Mouse (Mus musculus): Measurements from ENCODE around the gene Coq8b. TPM values are rescaled to one million over a fixed set of nuclear protein-coding genes. Genes with fewer than 3 reads are reported as not detected.

The Coq8b gene
- polyA plus RNA-seq, 1 experiment: 43.1 TPM

- Histone ChIP-seq H3K27ac (ENCODE audit: insufficient read depth, low read depth, low read length) (peak within 1 kb of the TSS; percentile 93), H3K4me3 (ENCODE audit: insufficient read depth, low read depth, low read length) (peak within 1 kb of the TSS; percentile 80), H3K4me1 (ENCODE audit: control insufficient read depth, insufficient read depth, low read length) (peaks cover 4% of the 10 kb centered on the region; the same call in 1 of the 2 replicates), H3K27me3 (replicated peaks; ENCODE audit: control insufficient read depth, insufficient read depth, low read length) (no peaks in the 10 kb centered on the region), H3K36me3 (ENCODE audit: control insufficient read depth, insufficient read depth, low read length) (no peaks in the 10 kb centered on the region)
- peak; percentile 49 for TF ChIP-seq POLR2A (IDR thresholded peaks at IDR 0.05; ENCODE audit: low read depth, low read length)
- TF ChIP-seq CTCF (conservative IDR thresholded peaks at IDR 0.05; ENCODE audit: insufficient read depth, insufficient read length, low read depth, low read length): no peak
- peak; percentile 100 for DNase-seq
- under 1% methylated on average over 64 of the region's 64 CpGs for WGBS
Measured at GRCm38 (mm10) chr7:27195681-27196611, 36.9 kb upstream of the Coq8b start, which contains the start of the genes BC024978 and Snrpa. Gene BC024978, plus strand, starts transcription at chr7:27195781. Gene Snrpa, minus strand, starts transcription at chr7:27196271.

GRCm38 (mm10) chr7:27197136-27197535 lies 35.7 kb upstream of the Coq8b start:
- Histone ChIP-seq H3K27ac (ENCODE audit: insufficient read depth, low read depth, low read length) (no peak overlapping the region), H3K4me1 (ENCODE audit: control insufficient read depth, insufficient read depth, low read length) (peaks cover 4% of the 10 kb centered on the region; the same call in 1 of the 2 replicates), H3K36me3 (ENCODE audit: control insufficient read depth, insufficient read depth, low read length) (no peaks in the 10 kb centered on the region), H3K4me3 (ENCODE audit: insufficient read depth, low read depth, low read length) (no peak overlapping the region), H3K27me3 (replicated peaks; ENCODE audit: control insufficient read depth, insufficient read depth, low read length) (no peaks in the 10 kb centered on the region)
- 84% methylated on average over 3 of the region's 3 CpGs for WGBS
- TF ChIP-seq POLR2A (IDR thresholded peaks at IDR 0.05; ENCODE audit: low read depth, low read length): no peak
- no peak for TF ChIP-seq CTCF (conservative IDR thresholded peaks at IDR 0.05; ENCODE audit: insufficient read depth, insufficient read length, low read depth, low read length)
- DNase-seq: no peak

GRCm38 (mm10) chr7:27197634-27198033 lies 35.2 kb upstream of the Coq8b start:
- Histone ChIP-seq H3K27me3 (replicated peaks; ENCODE audit: control insufficient read depth, insufficient read depth, low read length) (no peaks in the 10 kb centered on the region), H3K4me1 (ENCODE audit: control insufficient read depth, insufficient read depth, low read length) (peaks cover 4% of the 10 kb centered on the region; the same call in 1 of the 2 replicates), H3K36me3 (ENCODE audit: control insufficient read depth, insufficient read depth, low read length) (no peaks in the 10 kb centered on the region), H3K27ac (ENCODE audit: insufficient read depth, low read depth, low read length) (no peak overlapping the region), H3K4me3 (ENCODE audit: insufficient read depth, low read depth, low read length) (no peak overlapping the region)
- 84% methylated on average over 8 of the region's 8 CpGs for WGBS
- DNase-seq: no peak
- TF ChIP-seq POLR2A (IDR thresholded peaks at IDR 0.05; ENCODE audit: low read depth, low read length) (no peak), CTCF (conservative IDR thresholded peaks at IDR 0.05; ENCODE audit: insufficient read depth, insufficient read length, low read depth, low read length) (no peak)

GRCm38 (mm10) chr7:27198355-27198754 lies 34.5 kb upstream of the Coq8b start:
- no peak for DNase-seq
- Histone ChIP-seq H3K4me3 (ENCODE audit: insufficient read depth, low read depth, low read length) (no peak overlapping the region), H3K27ac (ENCODE audit: insufficient read depth, low read depth, low read length) (no peak overlapping the region), H3K27me3 (replicated peaks; ENCODE audit: control insufficient read depth, insufficient read depth, low read length) (no peaks in the 10 kb centered on the region), H3K4me1 (ENCODE audit: control insufficient read depth, insufficient read depth, low read length) (peaks cover 4% of the 10 kb centered on the region; the same call in 1 of the 2 replicates), H3K36me3 (ENCODE audit: control insufficient read depth, insufficient read depth, low read length) (no peaks in the 10 kb centered on the region)
- TF ChIP-seq CTCF (conservative IDR thresholded peaks at IDR 0.05; ENCODE audit: insufficient read depth, insufficient read length, low read depth, low read length) (no peak), POLR2A (IDR thresholded peaks at IDR 0.05; ENCODE audit: low read depth, low read length) (no peak)

- DNase-seq: no peak
- Histone ChIP-seq H3K4me3 (ENCODE audit: insufficient read depth, low read depth, low read length) (no peak overlapping the region), H3K27me3 (replicated peaks; ENCODE audit: control insufficient read depth, insufficient read depth, low read length) (no peaks in the 10 kb centered on the region), H3K27ac (ENCODE audit: insufficient read depth, low read depth, low read length) (no peak overlapping the region), H3K36me3 (ENCODE audit: control insufficient read depth, insufficient read depth, low read length) (no peaks in the 10 kb centered on the region), H3K4me1 (ENCODE audit: control insufficient read depth, insufficient read depth, low read length) (peaks cover 5% of the 10 kb centered on the region; the same call in 1 of the 2 replicates)
- WGBS: 94% methylated on average over 8 of the region's 8 CpGs
- TF ChIP-seq CTCF (conservative IDR thresholded peaks at IDR 0.05; ENCODE audit: insufficient read depth, insufficient read length, low read depth, low read length) (no peak), POLR2A (IDR thresholded peaks at IDR 0.05; ENCODE audit: low read depth, low read length) (no peak)
Measured at GRCm38 (mm10) chr7:27198779-27199178, 34.0 kb upstream of the Coq8b start.

GRCm38 (mm10) chr7:27203730-27204449 lies 28.9 kb upstream of the Coq8b start:
- H3K27ac ChIP-seq (ENCODE audit: insufficient read depth, low read depth, low read length): peak overlapping the region; percentile 24; the same call in 1 of the 2 replicates
- H3K4me1 ChIP-seq (ENCODE audit: control insufficient read depth, insufficient read depth, low read length): peaks cover 3% of the 10 kb centered on the region; the same call in 1 of the 2 replicates
- no peaks in the 10 kb centered on the region for H3K27me3 ChIP-seq (replicated peaks; ENCODE audit: control insufficient read depth, insufficient read depth, low read length)
- peak; percentile 59 for DNase-seq
- no peak overlapping the region for H3K4me3 ChIP-seq (ENCODE audit: insufficient read depth, low read depth, low read length)
- 70% methylated on average over 8 of the region's 8 CpGs for WGBS
- no peaks in the 10 kb centered on the region for H3K36me3 ChIP-seq (ENCODE audit: control insufficient read depth, insufficient read depth, low read length)
- no peak for TF ChIP-seq POLR2A (IDR thresholded peaks at IDR 0.05; ENCODE audit: low read depth, low read length)
- no peak for TF ChIP-seq CTCF (conservative IDR thresholded peaks at IDR 0.05; ENCODE audit: insufficient read depth, insufficient read length, low read depth, low read length)

Data from kidney, adult 2 months (tissue).